Mouse (Mus musculus) C2C12 (cell line): ENCODE results near the gene Atp10b. TPM values are rescaled to one million over a fixed set of nuclear protein-coding genes. Genes with fewer than 3 reads are reported as not detected.
"Not testable (repeated sequence)": the region's sequence is repeated elsewhere in the genome, so short reads cannot be mapped to it uniquely, and the experiment has no call there.

ENCODE experiments used
- H3K27me3 ChIP-seq: one replicate; pipeline ENCODE4 v1.6.1; 2011; ENCODE audit not compliant: control insufficient read depth, insufficient read depth, insufficient read length
- H3K36me3 ChIP-seq: one replicate; pipeline ENCODE4 v1.6.1; 2011; ENCODE audit not compliant: control insufficient read depth, insufficient read depth
- H3K4me3 ChIP-seq: one replicate; pipeline ENCODE4 v1.5.1; 2011; ENCODE audit warnings: mild to moderate bottlenecking, control low read depth; ENCODE audit not compliant: poor library complexity, insufficient read depth, severe bottlenecking
- H3K79me2 ChIP-seq: one replicate; pipeline ENCODE4 v1.6.1; 2011; ENCODE audit not compliant: control insufficient read depth, insufficient read depth
- H3K79me3 ChIP-seq: one replicate; pipeline ENCODE4 v1.6.1; 2011; ENCODE audit warnings: low read depth, control low read depth
- H3ac ChIP-seq: one replicate; pipeline ENCODE3; 2011; ENCODE audit warnings: low read depth; ENCODE audit not compliant: control insufficient read depth, insufficient read length
- CEBPB ChIP-seq: IDR thresholded peaks from one replicate; pipeline ENCODE4 v1.6.1; 2011; ENCODE audit warnings: low read depth, mild to moderate bottlenecking, control low read depth, moderate library complexity
- CTCF ChIP-seq: IDR thresholded peaks from one replicate; pipeline ENCODE4 v1.5.1; 2011; ENCODE audit not compliant: control insufficient read depth, insufficient read depth, insufficient read length
- FOSL1 ChIP-seq: IDR thresholded peaks from one replicate; pipeline ENCODE4 v1.8.0; 2011; ENCODE audit warnings: mild to moderate bottlenecking, low read length; ENCODE audit not compliant: poor library complexity, insufficient read depth, severe bottlenecking
- MAX ChIP-seq: IDR thresholded peaks from one replicate; pipeline ENCODE4 v1.6.1; 2011; ENCODE audit warnings: mild to moderate bottlenecking, control low read depth
- MYOD1 ChIP-seq: IDR thresholded peaks from one replicate; pipeline ENCODE4 v1.6.1; 2011; ENCODE audit warnings: low read depth; ENCODE audit not compliant: control insufficient read depth, insufficient read length
- MYOG ChIP-seq: IDR thresholded peaks from one replicate; pipeline ENCODE4 v1.6.1; 2011; ENCODE audit not compliant: control insufficient read depth, insufficient read length; ENCODE audit errors: extremely low read depth
- USF1 ChIP-seq: IDR thresholded peaks from one replicate; pipeline ENCODE4 v1.6.1; 2011; ENCODE audit warnings: low read depth, mild to moderate bottlenecking, control low read depth, moderate library complexity
- long read RNA-seq, 2 experiments: library from polyadenylated mRNA; unstranded; transcript quantifications; one replicate each; pipeline ENCODE4 v2.0.0; 2019 to 2020
- polyA plus RNA-seq: library from polyadenylated mRNA; unstranded; fragments of >200 nt; fragmentation: generic; extraction: Trizol; gene quantifications from one replicate; pipeline ENCODE4 v1.2.1, GENCODE M21; 2012; ENCODE audit warnings: missing spikeins

Atp10b gene
- polyA plus RNA-seq: under 0.01 TPM
- long read RNA-seq, experiment 1: 0 reads
- long read RNA-seq, experiment 2: 0 reads

DNA sequence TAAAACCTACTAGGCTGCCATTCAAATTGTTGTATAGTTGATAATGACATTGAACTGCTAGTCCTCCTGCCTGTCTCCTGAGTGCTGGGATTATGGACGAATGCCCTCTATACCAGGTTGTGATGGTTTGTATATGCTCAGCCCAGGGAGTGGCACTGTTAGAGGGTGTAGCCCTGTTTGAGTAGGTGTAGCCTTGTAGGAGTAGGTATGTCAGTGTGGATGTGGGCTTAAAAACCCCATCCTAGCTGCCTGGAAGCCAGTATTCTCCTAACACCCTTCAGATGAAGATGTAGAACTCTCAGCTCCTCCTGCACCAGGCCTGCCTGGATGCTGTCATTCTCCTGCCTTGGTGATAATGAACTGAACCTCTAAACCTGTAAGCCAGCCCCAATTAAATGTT is at the start of gene Atp10b:
Atp10b (plus strand) TSS at position 301 of the 400 bp plus-strand sequence.
- TF ChIP-seq MYOD1: no peak
- TF ChIP-seq CEBPB: no peak
- no peak for TF ChIP-seq MAX
- TF ChIP-seq MYOG: no peak
- TF ChIP-seq USF1: no peak
- no peak for TF ChIP-seq FOSL1
- TF ChIP-seq CTCF: no peak
- Histone ChIP-seq H3K4me3 (no peak within 1 kb of the TSS), H3K79me3 (no peaks in the 10 kb centered on the region), H3K27me3 (no peaks in the 10 kb centered on the region), H3K79me2 (no peaks in the 10 kb centered on the region), H3ac (no peak within 1 kb of the TSS), H3K36me3 (no peaks in the 10 kb centered on the region)

DNA sequence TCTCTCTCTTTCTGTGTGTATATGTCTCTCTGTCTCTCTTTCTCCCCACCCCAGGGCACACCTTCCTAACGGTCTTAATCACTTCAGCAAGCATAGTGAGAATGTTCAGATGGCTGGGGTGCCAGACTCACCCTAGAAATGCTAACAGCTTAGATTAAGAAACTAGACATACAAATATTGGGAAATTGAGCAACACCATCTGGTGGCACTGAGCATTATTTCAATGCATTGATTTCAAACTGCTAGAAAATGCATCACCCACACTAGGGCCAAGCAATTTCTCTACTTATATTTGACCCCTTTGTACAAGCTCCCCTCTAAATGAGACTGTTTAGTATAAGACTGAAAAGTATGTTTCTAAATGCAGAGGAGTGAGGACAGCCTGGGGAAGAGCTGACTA is 48.3 kb upstream of the Atp10b start:
- H3K4me3 ChIP-seq: no peak overlapping the region
- no peak for TF ChIP-seq CTCF
- no peak for TF ChIP-seq USF1
- no peak for TF ChIP-seq MYOD1
- TF ChIP-seq CEBPB: no peak
- TF ChIP-seq FOSL1: no peak
- no peak for TF ChIP-seq MYOG
- TF ChIP-seq MAX: no peak
- H3K27me3 ChIP-seq: no peaks in the 10 kb centered on the region
- H3K79me2 ChIP-seq: no peaks in the 10 kb centered on the region
- H3K36me3 ChIP-seq: no peaks in the 10 kb centered on the region
- H3ac ChIP-seq: no peak overlapping the region
- H3K79me3 ChIP-seq: no peaks in the 10 kb centered on the region

DNA sequence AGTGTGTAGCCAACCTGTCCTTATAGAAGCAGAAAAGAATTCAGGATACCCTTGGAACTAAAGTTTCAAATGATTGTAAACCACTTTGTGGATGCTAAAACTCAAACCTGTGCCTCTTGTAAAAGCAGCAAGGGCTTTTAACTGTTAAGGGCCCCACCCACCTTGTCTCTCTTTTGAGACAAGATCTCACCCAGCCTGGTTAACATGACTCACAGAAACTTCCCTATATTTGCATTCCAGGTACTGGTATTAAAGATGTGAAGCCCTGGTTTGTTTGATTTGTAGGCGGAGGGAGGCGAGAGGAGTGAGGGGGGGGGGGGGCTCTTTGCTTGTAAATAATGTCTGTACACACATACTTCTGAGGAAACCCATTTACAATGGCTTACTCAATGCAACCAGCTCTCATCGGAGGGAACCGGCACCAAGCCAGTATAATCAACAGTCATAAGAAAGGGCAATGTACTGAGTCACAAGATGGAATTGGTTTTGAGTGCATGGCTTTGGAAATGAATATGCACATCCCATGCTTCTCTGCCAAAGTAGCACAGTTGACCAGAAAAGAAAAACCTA is 23.7 kb upstream of the Atp10b start:
- Histone ChIP-seq H3ac (no peak overlapping the region), H3K27me3 (no peaks in the 10 kb centered on the region), H3K79me2 (no peaks in the 10 kb centered on the region), H3K4me3 (no peak overlapping the region), H3K79me3 (no peaks in the 10 kb centered on the region), H3K36me3 (no peaks in the 10 kb centered on the region)
- TF ChIP-seq USF1 (no peak), FOSL1 (no peak), CEBPB (peak; percentile 25), MYOD1 (no peak), MAX (no peak), MYOG (no peak)

DNA sequence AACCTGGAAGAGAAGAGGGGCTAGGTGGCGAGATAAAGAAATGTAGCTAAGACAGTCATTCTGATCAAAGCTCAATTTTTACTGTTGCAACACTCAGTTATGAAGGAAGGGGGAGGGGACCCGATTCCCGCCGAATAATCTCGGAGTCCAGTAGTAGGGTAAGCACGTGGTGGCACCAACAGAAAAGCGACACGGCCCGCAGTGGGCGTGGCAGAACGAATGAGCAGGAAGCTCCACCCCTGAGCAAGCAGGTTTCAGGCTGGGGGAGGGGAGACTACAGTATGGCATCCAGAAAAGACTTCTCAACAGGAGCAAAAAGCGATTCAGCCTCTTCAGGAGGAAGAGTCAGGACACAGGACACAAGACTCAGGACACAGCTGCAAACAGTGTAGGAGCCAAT is 23.1 kb upstream of the Atp10b start:
- H3ac ChIP-seq, H3K79me3 ChIP-seq, H3K4me3 ChIP-seq, H3K79me2 ChIP-seq, H3K36me3 ChIP-seq, H3K27me3 ChIP-seq: not testable (repeated sequence)

DNA sequence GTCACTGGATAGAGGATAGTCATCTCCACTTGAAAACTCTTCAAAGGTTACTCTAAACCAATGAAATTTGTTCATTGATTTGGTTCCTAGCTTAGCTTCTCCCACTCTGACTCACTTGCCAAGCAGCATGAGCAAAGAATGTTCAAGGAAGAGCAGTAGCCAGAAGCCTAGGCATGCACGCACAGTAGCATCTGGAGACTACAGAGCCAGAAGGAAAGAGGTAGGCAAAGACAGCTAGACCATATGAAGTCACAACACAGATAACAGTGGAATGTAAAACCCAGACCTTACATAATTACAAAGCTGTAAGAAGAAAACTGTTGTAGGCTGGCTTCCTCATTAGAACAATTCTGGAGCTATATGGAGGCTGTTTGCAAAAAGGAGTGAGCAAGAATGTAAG is 8.4 kb upstream of the Atp10b start:
- TF ChIP-seq FOSL1 (no peak), MYOG (no peak), CTCF (no peak), CEBPB (no peak), MYOD1 (no peak)
- Histone ChIP-seq H3ac (no peak overlapping the region), H3K36me3 (no peaks in the 10 kb centered on the region), H3K27me3 (no peaks in the 10 kb centered on the region), H3K4me3 (no peak overlapping the region), H3K79me2 (no peaks in the 10 kb centered on the region), H3K79me3 (no peaks in the 10 kb centered on the region)

DNA sequence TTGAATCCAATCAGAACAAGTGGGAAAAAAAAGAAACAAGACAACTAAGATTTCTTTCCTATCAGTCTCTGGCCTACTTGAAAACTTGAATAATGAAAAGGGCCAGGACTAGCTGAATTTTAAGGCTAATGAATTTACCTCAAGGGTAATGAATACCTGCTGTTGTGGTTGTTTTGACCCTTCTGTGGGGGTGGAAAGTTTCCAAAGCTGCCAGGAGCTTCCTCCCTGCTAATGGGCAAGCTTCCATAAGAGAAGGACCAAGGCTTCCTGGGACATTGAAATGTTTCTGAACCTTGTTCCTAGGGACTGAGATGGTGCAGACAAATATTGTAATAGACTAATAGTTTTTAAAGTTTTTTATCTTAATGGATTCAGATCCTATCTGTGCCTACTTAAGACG is 6.9 kb upstream of the Atp10b start:
- TF ChIP-seq MYOG (no peak), CEBPB (no peak), USF1 (no peak), CTCF (no peak), MYOD1 (no peak), MAX (no peak)
- H3K36me3 ChIP-seq: no peaks in the 10 kb centered on the region
- H3K79me3 ChIP-seq: no peaks in the 10 kb centered on the region
- H3ac ChIP-seq: no peak overlapping the region
- H3K79me2 ChIP-seq: no peaks in the 10 kb centered on the region
- H3K27me3 ChIP-seq: no peaks in the 10 kb centered on the region
- H3K4me3 ChIP-seq: no peak overlapping the region
